Mouse (Mus musculus) spleen, postnatal 36 days (tissue): ENCODE measurements around the gene Exosc5.

Source experiments
- DNase-seq, 2 experiments: peaks; one replicate each; pipeline ENCODE4 v3.0.0; 2022; ENCODE audit warnings: low spot score in 2 of 2, mixed read lengths in 1 of 2

The Exosc5 gene

DNA sequence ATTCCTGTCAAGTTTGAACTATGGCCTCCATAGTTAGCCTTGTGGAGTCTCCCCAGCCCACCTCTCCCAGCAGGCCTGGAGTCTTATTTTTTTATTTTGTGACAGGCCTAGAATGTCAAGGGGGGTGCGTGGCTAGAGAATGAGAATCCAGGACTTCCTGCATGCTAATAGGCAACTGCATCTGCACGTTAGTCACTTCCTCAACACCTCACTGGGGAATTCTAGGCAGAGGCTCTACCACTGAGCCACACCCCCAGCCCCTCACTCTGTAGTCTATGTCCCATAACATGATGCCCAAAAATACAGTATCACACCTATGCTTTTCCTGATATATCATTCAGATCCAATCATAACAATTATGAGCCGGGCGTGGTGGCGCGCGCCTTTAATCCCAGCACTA is 18.0 kb downstream of the Exosc5 start:
- DNase-seq, result no peak

DNA sequence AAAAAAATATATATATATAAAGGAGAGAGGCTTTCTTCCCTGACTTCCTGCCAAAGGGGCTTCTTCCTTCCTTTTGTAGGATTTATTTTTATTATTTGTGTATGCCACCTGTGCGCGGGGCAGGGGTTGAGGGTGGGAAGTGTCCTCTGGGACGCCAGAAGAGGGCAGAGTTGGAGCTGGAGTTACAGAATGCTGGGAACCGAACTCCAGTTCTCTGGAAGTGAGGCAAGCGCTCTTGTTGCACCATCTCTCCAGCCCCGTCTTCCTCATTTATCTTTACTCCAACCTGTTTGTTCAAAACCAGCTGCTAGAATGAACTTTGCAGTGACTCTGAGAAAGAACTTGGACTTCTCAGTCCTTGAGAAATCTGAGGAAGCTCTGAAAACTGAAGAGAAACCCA is 21.0 kb downstream of the Exosc5 start:
- DNase-seq, result peak in 1 of 2 experiments; percentile 29

DNA sequence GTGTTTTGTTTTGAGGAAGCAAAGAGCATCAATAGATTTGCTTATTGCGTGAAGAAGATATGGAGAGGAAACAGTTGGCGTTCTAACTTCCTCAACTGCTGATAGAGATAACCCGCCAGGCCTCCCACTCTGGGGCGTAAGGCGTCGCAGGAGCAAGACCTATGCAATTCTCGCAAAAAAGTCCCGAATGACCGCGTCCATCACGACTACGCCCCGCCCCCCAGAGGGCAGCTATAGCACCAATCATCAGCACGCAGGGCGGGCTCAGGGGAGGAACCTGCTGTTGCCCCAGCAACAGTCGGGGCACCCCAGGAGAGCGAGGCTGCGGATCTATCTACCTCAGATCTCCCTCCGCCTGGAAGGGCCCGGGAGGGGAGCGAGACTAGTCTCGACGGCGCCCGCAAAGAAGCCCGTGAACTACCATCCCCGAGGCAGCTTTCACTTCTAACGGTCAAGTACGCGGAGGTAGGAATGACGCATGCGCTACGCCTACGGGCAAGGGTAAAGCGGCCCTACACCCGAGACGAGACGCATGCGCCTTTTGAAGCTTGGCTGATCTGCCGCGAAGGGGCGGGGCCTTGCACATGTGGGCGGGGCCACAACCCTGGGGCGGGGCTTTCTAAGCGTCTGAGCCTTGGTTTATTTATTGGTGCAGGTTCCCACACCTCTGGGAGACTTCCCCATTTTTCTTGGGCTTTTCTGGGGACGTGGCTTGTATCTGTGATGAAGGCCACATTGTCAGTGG is 21.7 kb downstream of the Exosc5 start, which contains the start of gene B9d2:
B9d2 (plus strand) TSS at position 267 of the 745 bp plus-strand sequence.
- DNase-seq, result peak; percentile 97 to 99

DNA sequence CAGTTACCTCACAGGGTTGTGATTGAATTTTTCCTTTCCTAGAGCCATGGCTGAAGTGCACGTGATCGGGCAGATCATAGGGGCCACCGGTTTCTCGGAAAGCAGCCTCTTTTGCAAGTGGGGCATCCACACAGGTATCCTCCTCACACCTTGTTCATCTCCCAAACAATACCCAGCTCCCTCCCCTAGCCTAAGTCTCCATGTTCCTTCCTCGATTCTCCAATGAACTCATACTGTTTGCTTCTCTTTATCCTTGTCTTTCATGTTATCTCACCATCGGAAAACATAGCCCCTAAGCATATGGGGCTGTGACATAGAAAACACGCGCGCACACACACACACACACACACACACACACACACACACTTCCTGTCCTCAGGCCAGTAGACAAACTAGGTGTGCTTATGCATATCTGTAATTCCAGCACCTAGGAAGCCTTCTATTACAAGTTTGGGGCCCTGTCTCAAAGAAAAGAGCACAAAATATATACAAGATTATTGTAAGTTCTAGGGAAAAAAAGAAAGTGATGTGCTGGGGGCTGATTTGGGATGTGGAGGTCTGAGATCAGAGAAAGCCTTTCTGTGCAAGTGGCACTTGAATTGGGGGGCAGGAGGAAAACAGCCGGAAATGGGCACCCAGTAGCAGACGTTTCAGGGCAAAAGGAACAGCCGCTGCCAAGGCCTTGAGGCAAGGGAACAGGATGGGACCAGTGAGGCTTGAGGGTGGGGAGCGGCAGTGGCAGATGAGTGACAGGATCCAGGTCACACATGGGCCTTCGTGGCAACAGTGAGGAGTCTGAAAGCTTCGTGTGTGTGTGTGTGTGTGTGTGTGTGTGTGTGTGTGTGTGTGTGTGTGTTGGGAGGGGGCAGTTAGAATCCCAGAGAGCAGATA is 22.6 kb downstream of the Exosc5 start:
- peak; percentile 32 to 50 for DNase-seq

DNA sequence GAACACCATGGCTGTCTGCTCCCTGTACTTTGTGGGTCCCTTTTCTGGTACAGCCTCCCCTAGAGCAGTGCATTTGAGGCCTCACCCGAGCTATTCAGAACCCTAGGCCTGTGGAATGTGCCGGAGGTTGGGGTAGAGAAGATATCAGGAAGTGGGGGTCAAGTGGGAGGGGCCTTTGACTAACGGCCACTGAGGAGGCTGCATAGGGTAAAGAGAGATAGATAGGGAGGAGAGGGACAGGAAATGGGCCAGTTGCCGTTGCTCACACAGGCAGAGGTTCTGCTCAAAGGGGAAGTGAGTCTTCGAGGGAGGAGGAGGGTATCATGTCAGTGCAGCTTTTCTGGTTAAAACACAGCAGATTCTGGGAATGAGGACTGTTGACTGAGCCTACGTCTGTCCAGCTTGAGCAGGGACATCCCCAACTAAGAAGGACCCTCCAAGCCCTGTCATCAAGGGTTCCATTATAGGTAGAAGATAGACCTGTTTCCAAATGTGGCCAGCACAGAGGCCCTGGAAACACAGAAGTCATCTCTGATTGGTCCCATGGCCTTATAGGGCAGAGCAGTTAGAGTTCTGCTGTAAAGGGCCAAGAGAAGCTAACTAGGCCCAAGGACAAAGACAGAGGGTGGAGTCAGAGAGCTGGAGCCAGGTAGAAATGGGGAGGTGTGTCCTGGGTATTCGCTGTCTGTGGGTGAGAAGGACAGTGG is 24.7 kb downstream of the Exosc5 start:
- DNase-seq, result peak; percentile 85 to 89

DNA sequence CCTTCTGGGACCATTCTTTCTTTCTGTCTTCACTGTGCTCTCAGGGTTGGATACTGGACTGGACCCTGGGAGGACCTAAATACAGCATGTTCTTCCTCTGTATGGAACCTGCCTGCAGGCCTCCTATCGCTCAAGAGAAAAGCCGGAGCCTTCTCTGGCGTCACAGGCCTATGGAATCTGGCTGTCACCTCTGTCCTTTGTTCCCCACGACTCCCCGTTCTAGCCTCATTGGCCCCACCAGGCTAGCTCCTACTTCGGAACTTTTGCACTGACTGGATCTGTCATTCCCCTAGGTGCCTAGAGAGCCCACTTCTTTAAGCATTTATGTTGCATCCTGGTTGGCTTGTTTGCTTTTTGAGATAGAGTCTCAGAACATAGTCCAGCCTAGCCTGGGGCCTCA is 25.7 kb downstream of the Exosc5 start:
- DNase-seq, result no peak

DNA sequence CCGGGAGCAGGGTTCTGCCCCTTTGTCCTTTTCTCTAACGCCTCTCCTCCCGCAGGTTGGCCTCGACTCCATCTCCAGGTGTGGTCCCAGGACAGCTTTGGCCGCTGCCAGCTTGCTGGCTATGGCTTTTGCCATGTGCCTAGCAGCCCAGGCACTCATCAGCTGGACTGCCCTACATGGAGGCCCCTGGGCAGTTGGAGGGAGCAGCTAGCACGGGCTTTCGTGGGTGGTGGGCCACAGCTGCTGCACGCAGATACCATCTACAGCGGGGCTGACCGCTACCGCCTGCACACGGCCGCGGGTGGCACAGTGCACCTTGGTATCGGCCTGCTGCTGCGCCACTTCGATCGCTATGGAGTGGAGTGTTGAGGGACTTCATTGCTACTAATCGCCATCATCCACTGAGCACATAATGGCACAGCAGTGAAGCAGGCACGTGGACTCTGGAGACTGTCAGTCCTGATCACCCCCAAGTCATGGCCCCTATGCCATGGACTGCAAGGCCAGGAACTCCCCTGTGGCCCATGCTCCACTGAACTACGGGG is 27.0 kb downstream of the Exosc5 start:
- no peak for DNase-seq

DNA sequence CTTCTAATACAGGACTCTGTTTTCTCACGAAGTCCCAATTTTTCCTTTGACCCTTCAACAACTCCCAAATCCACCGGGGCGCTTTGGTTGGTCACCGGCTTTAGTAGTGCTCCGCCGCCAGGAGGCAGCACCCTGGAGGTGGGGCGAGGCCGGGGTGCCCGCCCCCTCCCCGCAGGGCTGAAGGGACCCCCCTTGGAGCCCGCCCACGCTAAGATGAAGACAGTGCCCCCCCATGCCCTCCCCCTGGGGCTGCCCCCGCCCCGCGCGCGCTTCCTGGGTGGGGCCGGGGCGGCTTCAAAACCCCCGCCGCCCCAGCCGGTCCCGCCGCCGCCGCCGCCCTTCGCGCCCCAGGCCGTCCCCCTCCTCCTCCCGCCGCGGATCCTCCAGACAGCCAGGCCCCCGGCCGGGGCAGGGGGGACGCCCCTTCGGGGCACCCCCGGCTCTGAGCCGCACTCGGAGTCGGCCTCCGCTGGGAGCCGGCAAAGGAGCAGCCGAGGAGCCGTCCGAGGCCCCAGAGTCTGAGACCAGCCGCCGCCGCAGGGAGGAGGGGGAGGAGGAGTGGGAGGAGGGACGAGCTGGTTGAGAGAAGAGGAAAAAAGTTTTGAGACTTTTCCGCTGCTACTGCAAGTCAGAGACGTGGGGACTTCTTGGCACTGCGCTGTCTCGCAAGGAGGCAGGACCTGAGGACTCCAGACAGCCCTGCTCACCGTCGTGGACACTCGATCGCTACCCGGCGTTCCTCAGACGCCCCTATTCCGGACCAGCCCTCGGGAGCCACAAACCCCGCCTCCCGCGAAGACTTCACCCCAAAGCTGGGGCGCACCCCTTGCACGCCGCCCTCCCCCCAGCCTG is 27.9 kb downstream of the Exosc5 start, which contains the start of gene Tgfb1:
Tgfb1 (plus strand) TSS at position 323 of the 852 bp plus-strand sequence.
- peak; percentile 91 for DNase-seq

DNA sequence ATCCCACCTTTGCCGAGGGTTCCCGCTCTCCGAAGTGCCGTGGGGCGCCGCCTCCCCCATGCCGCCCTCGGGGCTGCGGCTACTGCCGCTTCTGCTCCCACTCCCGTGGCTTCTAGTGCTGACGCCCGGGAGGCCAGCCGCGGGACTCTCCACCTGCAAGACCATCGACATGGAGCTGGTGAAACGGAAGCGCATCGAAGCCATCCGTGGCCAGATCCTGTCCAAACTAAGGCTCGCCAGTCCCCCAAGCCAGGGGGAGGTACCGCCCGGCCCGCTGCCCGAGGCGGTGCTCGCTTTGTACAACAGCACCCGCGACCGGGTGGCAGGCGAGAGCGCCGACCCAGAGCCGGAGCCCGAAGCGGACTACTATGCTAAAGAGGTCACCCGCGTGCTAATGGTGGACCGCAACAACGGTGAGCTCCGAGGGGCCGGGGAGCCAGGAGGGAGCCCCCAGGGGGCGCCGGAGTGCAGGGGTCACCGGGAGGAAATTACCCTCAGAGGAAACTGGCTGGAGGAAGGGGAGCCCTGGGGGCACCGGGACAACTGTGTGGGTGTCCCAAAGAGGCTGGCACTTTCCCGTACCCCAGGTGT is 28.9 kb downstream of the Exosc5 start:
- DNase-seq, result peak; percentile 78 to 83

DNA sequence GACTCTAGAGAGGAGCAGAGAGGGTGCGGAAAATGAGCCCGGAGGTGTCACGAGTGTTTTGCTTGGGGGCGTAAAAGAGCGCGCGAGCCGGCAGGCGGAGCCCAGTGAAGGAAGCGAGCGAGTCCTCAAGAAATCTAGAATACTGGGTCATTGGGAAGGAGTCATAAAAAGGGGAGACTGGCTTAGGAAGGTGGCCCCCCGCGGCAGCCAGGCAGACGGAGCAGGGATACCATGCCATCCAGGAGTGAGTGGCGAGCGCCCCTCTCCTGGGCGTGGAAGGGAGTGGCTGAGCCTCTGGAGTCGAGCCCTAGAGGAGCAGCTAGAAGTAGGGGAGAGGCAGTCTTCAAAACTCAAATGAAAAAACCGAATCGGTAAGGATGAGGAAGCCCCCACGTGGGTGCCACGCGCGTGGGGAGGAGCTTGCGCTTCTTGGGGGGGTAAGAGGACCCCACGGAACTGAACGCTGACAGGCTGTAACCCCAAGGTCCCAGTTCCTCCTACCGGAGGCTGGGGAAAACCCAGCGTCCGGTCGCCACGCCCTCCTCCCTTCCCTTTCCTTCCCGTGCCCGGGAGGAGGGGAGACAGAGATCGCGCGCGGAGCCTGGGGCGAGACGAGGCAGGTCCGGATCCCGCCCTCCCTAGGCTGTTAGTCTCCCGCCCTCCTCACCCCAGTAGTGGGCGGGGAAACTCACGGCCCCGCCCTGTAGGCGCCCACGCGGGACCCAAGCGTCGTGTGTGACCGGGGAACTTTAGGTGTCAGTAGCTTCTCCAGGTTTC is 30.0 kb downstream of the Exosc5 start:
- peak; percentile 84 to 88 for DNase-seq

DNA sequence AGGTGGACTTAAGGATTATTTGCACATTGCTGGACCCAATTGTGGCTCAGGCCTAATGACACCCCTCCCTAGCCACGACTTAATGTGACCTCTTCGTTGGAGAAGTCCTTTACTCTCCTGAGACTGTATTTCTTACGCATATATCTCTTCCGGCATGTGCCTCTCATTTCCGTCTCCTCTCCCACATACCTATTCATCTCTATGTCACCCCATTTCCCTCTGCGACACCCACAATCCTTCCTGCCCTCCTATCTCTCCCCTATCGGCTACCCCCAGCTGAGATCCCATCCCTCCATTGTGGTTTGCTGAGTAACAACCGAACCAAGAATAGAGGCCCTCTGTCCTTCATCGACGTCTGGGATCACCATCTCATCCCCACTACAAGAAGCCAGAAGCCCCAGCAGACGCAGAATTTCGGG is 30.6 kb downstream of the Exosc5 start:
- DNase-seq, result no peak

DNA sequence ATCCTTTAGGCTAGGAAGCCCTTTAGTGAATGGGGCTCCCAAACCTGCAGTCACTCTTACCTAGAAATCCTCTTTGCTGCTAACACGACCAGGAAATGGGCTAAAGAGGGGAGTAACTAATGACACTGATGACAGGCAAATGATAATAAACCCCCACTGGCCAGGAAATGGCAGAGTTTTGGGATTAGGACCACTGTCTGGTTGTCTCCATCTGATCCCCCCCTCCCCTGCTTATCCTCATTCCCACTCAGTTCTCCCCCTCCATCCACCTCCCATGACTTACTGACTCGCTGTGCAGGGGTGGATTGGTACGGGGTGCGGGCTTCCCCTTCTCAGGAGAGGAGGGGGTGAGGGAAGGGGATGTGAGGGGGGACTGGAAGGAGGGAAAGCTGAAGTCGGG is 31.1 kb downstream of the Exosc5 start:
- no peak for DNase-seq

DNA sequence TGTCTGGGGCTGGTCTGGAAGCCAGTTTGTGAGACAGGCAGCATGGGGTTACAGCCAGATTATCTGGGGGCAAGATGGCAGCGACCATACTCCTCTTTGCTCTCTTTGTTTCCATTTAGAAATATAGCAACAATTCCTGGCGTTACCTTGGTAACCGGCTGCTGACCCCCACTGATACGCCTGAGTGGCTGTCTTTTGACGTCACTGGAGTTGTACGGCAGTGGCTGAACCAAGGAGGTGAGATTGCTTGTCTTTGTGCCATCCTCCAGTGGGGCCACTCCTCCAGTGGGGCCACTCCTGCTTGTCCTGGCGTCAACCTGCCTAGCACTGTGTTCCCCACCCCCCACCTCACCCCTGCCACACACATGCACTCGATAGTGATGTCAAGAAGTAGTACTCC is 35.1 kb downstream of the Exosc5 start:
- DNase-seq, result no peak

DNA sequence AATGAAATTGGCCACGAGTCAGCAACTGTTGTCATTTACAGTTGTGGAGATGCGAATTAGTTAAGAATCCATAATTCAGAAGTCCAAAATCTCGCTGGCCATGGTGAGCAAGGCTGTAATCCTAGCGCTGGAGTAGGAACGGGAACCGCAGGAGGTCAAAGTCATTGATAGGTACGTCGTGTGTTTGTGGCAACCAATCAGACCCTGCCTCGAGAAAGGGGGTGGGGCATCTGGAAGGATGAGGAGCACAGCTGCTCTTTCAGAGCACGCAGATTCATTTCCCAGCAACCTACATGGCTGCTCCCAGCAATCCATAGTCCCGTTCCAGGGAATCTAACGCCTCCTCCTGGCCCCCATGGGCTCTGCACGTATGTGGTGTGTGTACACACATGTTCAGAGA is 40.9 kb downstream of the Exosc5 start:
- DNase-seq, result no peak

DNA sequence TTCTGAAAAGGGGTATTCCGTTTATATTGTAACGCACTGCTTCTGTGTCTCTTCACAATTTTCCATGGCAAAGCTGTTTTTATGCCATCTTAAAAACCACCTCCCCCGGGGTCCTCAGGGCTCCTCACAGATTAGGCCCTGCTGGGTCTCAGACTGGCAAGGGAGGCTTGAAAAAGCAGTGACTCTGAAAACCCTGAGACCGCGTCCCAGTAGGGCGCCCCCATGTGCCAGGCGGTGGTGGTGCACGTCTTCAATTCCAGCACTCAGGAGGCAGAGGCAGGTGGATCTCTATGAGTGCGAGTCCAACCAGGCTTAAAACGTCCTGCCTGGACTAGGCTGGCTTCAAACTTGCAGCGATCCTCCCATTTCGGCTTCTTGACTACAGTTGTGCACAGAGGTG is 41.8 kb downstream of the Exosc5 start:
- no peak for DNase-seq

DNA sequence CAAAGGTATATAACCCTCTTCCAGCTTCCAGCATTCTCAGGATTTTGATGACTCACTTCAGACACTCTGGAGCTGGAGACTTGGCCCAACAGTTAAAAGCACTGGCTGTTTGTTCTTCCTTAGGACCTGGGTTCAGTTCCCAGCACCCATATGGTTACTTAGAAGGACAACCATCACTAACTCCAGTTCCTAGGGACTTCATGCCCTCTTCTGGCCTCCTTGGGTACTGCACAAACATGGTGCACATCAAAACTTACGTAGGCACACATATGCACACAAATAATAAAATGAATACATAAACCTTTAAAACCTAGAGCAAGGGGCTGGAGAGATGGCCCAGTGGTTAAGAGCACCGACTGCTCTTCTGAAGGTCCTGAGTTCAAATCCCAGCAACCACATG is 43.4 kb downstream of the Exosc5 start:
- no peak for DNase-seq

DNA sequence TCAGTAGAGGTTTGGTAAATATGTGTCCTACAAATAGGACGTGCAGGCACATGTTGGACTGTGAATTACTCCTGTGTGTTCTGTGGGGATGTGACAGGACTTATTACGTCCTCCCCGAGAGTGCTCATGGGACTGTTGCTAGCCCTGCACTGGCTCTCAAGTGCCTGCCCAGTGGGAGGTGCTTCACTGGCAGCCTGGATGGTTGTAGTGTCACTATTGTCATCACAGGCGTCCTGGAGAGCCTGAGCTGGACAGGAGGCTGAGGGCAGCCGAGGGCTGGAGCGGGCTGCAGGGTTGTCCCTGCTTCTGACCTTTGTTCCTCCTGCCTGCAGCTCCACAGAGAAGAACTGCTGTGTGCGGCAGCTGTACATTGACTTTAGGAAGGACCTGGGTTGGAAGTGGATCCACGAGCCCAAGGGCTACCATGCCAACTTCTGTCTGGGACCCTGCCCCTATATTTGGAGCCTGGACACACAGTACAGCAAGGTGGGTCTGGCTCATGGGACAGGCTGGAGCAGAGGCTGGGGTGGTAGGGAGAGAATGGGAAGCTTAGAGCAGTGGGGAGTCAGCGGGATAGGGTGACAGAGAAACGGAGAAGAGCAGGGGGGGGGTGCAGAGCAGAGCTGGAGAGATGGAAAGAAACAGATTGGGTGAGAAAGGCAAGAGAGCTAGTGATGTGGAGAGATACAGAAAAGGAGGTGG is 45.0 kb downstream of the Exosc5 start:
- DNase-seq, result no peak

DNA sequence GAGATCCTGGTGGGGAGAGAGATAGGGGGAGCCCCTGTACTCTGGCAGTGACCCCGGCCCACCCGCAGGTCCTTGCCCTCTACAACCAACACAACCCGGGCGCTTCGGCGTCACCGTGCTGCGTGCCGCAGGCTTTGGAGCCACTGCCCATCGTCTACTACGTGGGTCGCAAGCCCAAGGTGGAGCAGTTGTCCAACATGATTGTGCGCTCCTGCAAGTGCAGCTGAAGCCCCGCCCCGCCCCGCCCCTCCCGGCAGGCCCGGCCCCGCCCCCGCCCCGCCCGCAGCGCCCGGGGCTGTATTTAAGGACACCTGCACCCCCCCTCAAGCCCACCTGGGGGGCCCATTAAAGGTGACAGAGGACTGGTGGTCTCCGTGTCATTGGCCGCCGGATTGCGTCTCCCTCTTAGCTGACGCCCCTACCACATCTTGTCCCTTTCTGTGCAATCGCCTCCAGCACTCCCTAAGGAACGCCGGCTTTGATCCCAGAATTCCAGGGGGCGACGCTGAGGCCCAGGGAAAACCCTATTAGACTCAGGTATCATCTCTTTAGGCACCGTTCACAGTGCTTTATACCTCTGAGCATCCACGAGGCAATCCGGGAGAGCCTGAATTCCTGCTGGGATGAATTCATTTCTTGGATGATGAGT is 45.9 kb downstream of the Exosc5 start:
- no peak for DNase-seq
